Mouse (Mus musculus): ENCODE measurements around the gene Ccdc51. TPM values are rescaled to one million over a fixed set of nuclear protein-coding genes. Genes with fewer than 3 reads are reported as not detected.

Gene Ccdc51
- 6.9 TPM for polyA plus RNA-seq (2017; shearing (Covaris generic))

GRCm38 (mm10) chr9:109082124-109082800, at the start of gene Ccdc51, which contains the start of gene Tma7:
Gene Ccdc51, plus strand, starts transcription at chr9:109082493.
Gene Tma7, minus strand, starts transcription at chr9:109082587.

GRCm38 (mm10) chr9:109038086-109038895, 44.0 kb upstream of the Ccdc51 start, which contains the start of gene Shisa5:
Gene Shisa5, plus strand, starts transcription at chr9:109038565.

GRCm38 (mm10) chr9:109059136-109059903, 23.0 kb upstream of the Ccdc51 start, which contains the start of gene Trex1:
Gene Trex1, minus strand, starts transcription at chr9:109059734.

GRCm38 (mm10) chr9:109073661-109074573, 8.4 kb upstream of the Ccdc51 start, which contains the start of gene Atrip:
Gene Atrip, minus strand, starts transcription at chr9:109074124.

GRCm38 (mm10) chr9:109095137-109095982, 13.1 kb downstream of the Ccdc51 start, which contains the start of gene Plxnb1:
Gene Plxnb1, plus strand, starts transcription at chr9:109095389.

Other genes with a start within 250 kb of the Ccdc51 start
- gene Slc26a6, start 229.2 kb upstream of the Ccdc51 start, polyA plus RNA-seq (2017; shearing (Covaris generic)), result 6.2 TPM
- gene Tmem89, start 167.9 kb upstream of the Ccdc51 start, polyA plus RNA-seq (2017; shearing (Covaris generic)), result not detected
- 210 TPM for gene Uqcrc1, start 145.9 kb upstream of the Ccdc51 start, polyA plus RNA-seq (2017; shearing (Covaris generic))
- gene Col7a1, start 128.9 kb upstream of the Ccdc51 start, polyA plus RNA-seq (2017; shearing (Covaris generic)), result not detected
- not detected for gene Ucn2, start 96.5 kb upstream of the Ccdc51 start, polyA plus RNA-seq (2017; shearing (Covaris generic))
- gene Pfkfb4, start 90.7 kb upstream of the Ccdc51 start, polyA plus RNA-seq (2017; shearing (Covaris generic)), result 6.3 TPM
- 2,686 TPM for gene Shisa5, start 43.9 kb upstream of the Ccdc51 start, polyA plus RNA-seq (2017; shearing (Covaris generic))
- 73.3 TPM for gene Trex1, start 22.8 kb upstream of the Ccdc51 start, polyA plus RNA-seq (2017; shearing (Covaris generic))
- gene Atrip, start 8.4 kb upstream of the Ccdc51 start, polyA plus RNA-seq (2017; shearing (Covaris generic)), result 16.1 TPM
- gene Tma7, start 94 bp downstream of the Ccdc51 start, polyA plus RNA-seq (2017; shearing (Covaris generic)), result 417 TPM
- 1.7 TPM for gene Plxnb1, start 12.9 kb downstream of the Ccdc51 start, polyA plus RNA-seq (2017; shearing (Covaris generic))
- gene Fbxw21, start 79.5 kb downstream of the Ccdc51 start, polyA plus RNA-seq (2017; shearing (Covaris generic)), result 0.49 TPM
- not detected for gene Fbxw13, start 113.5 kb downstream of the Ccdc51 start, polyA plus RNA-seq (2017; shearing (Covaris generic))
- gene Fbxw20, start 152.3 kb downstream of the Ccdc51 start, polyA plus RNA-seq (2017; shearing (Covaris generic)), result not detected
- not detected for gene Fbxw14, start 205.2 kb downstream of the Ccdc51 start, polyA plus RNA-seq (2017; shearing (Covaris generic))